Mouse (Mus musculus) MEL (cell line): Measurements from ENCODE around the gene Smc5. TPM values are rescaled to one million over a fixed set of nuclear protein-coding genes. Genes with fewer than 3 reads are reported as not detected.

ENCODE experiments used
- DNase-seq: peaks from one replicate; pipeline ENCODE4 v3.0.0; 2011; ENCODE audit warnings: low read depth, low spot score
- H3K27ac ChIP-seq: 2 replicates; pipeline ENCODE4 v1.5.1; 2012; ENCODE audit warnings: low read depth, mild to moderate bottlenecking, control low read depth, low read length, moderate library complexity; ENCODE audit not compliant: control insufficient read depth
- H3K27me3 ChIP-seq, 2 experiments: fragments of 150-350 bp in 1 of 2; sonication (generic) in 1 of 2; 2 replicates each; pipeline ENCODE4 v1.6.1; 2012; ENCODE audit warnings: low read length in 2 of 2, mild to moderate bottlenecking in 2 of 2, improper control_type of control experiment in 1 of 2, moderate library complexity in 1 of 2; ENCODE audit not compliant: insufficient read depth in 2 of 2, control insufficient read depth in 1 of 2
- H3K36me3 ChIP-seq, 2 experiments: 2 replicates each; pipeline ENCODE4 v1.6.1; 2012 to 2014; ENCODE audit warnings: low read length in 2 of 2, improper control_type of control experiment in 1 of 2, inconsistent platforms in 1 of 2, mild to moderate bottlenecking in 1 of 2; ENCODE audit not compliant: insufficient read depth in 2 of 2, control insufficient read depth in 1 of 2
- H3K4me1 ChIP-seq, 2 experiments: fragments of 150-350 bp in 1 of 2; sonication (generic) in 1 of 2; 2 replicates each; pipeline ENCODE4 v1.6.1; 2012; ENCODE audit warnings: low read length in 2 of 2, improper control_type of control experiment in 1 of 2, mild to moderate bottlenecking in 1 of 2; ENCODE audit not compliant: insufficient read depth in 2 of 2, control insufficient read depth in 1 of 2
- H3K4me3 ChIP-seq, 2 experiments: fragments of 150-350 bp in 1 of 2; sonication (generic) in 1 of 2; 2 replicates each; pipeline ENCODE4 v1.5.1; 2012; ENCODE audit warnings: low read depth in 2 of 2, low read length in 2 of 2, mild to moderate bottlenecking in 2 of 2, moderate library complexity in 2 of 2, control low read depth in 1 of 2, improper control_type of control experiment in 1 of 2; ENCODE audit not compliant: control insufficient read depth in 1 of 2, insufficient read depth in 1 of 2
- H3K79me2 ChIP-seq: 2 replicates; pipeline ENCODE4 v1.6.1; 2012; ENCODE audit warnings: mild to moderate bottlenecking, low read length, moderate library complexity; ENCODE audit not compliant: control insufficient read depth, poor library complexity, insufficient read depth
- H3K9ac ChIP-seq: 2 replicates; pipeline ENCODE4 v1.6.1; 2012; ENCODE audit warnings: low read depth, mild to moderate bottlenecking, control low read depth, low read length, moderate library complexity; ENCODE audit not compliant: control insufficient read depth, poor library complexity, severe bottlenecking
- H3K9me3 ChIP-seq: fragments of 150-350 bp; sonication (generic); replicated peaks from 2 replicates; pipeline ENCODE4 v1.6.1; 2012; ENCODE audit warnings: mild to moderate bottlenecking, low read length, improper control_type of control experiment, moderate library complexity; ENCODE audit not compliant: insufficient read depth
- BHLHE40 ChIP-seq: IDR thresholded peaks from 2 replicates; pipeline ENCODE4 v1.6.1; 2012; ENCODE audit warnings: low read depth, mild to moderate bottlenecking, inconsistent platforms, low read length, improper control_type of control experiment, borderline replicate concordance
- CHD1 ChIP-seq: IDR thresholded peaks from 2 replicates; pipeline ENCODE4 v1.6.1; 2012; ENCODE audit warnings: low read depth, mild to moderate bottlenecking, inconsistent platforms, low read length, improper control_type of control experiment
- CHD2 ChIP-seq: IDR thresholded peaks from 2 replicates; pipeline ENCODE4 v1.6.1; 2011; ENCODE audit warnings: low read length, improper control_type of control experiment
- E2F4 ChIP-seq: IDR thresholded peaks from 2 replicates; pipeline ENCODE4 v1.6.1; 2011; ENCODE audit warnings: low read depth, low read length, improper control_type of control experiment, borderline replicate concordance
- EP300 ChIP-seq, 2 experiments: IDR thresholded peaks; 2 replicates each; pipeline ENCODE4 v1.6.1; 2011; ENCODE audit warnings: improper control_type of control experiment in 2 of 2, low read length in 2 of 2, low read depth in 1 of 2, mild to moderate bottlenecking in 1 of 2
- GABPA ChIP-seq: IDR thresholded peaks from 2 replicates; pipeline ENCODE4 v1.6.1; 2012; ENCODE audit warnings: low read depth, mild to moderate bottlenecking, inconsistent platforms, low read length, improper control_type of control experiment, moderate library complexity
- HCFC1 ChIP-seq: IDR thresholded peaks from 2 replicates; pipeline ENCODE4 v1.6.1; 2012; ENCODE audit warnings: low read depth, mild to moderate bottlenecking, inconsistent platforms, low read length, improper control_type of control experiment, moderate library complexity
- JUND ChIP-seq: IDR thresholded peaks from 2 replicates; pipeline ENCODE4 v1.6.1; 2011; ENCODE audit warnings: low read depth, mild to moderate bottlenecking, improper control_type of control experiment, low read length
- KAT2A ChIP-seq: conservative IDR thresholded peaks from 2 replicates; pipeline ENCODE4 v1.6.1; 2012; ENCODE audit warnings: low read depth, low read length, improper control_type of control experiment, inconsistent platforms
- MAFK ChIP-seq: IDR thresholded peaks from 2 replicates; pipeline ENCODE4 v1.6.1; 2011; ENCODE audit warnings: low read depth, mild to moderate bottlenecking, low read length, improper control_type of control experiment, borderline replicate concordance
- MAX ChIP-seq: IDR thresholded peaks from 2 replicates; pipeline ENCODE4 v1.6.1; 2011; ENCODE audit warnings: low read length, improper control_type of control experiment
- MEF2A ChIP-seq: IDR thresholded peaks from 2 replicates; pipeline ENCODE4 v1.6.1; 2014; ENCODE audit warnings: low read depth, mild to moderate bottlenecking, inconsistent platforms, low read length, improper control_type of control experiment; ENCODE audit not compliant: poor library complexity, insufficient replicate concordance, severe bottlenecking; ENCODE audit errors: extremely low read depth
- MYB ChIP-seq: IDR thresholded peaks from 2 replicates; pipeline ENCODE4 v1.6.1; 2011; ENCODE audit warnings: mild to moderate bottlenecking, low read depth, low read length, improper control_type of control experiment
- RAD21 ChIP-seq: IDR thresholded peaks from 2 replicates; pipeline ENCODE4 v1.6.1; 2011; ENCODE audit warnings: mild to moderate bottlenecking, low read depth, low read length, improper control_type of control experiment
- RCOR1 ChIP-seq: IDR thresholded peaks from 2 replicates; pipeline ENCODE4 v1.6.1; 2012; ENCODE audit warnings: low read depth, mild to moderate bottlenecking, inconsistent platforms, low read length, improper control_type of control experiment
- SIN3A ChIP-seq: IDR thresholded peaks from 2 replicates; pipeline ENCODE4 v1.6.1; 2012; ENCODE audit warnings: low read length, improper control_type of control experiment, inconsistent platforms
- SMC3 ChIP-seq: IDR thresholded peaks from 2 replicates; pipeline ENCODE4 v1.6.1; 2011; ENCODE audit warnings: low read depth, low read length, improper control_type of control experiment
- TBP ChIP-seq: IDR thresholded peaks from 2 replicates; pipeline ENCODE4 v1.8.0; 2011; ENCODE audit warnings: low read depth, low read length, improper control_type of control experiment
- UBTF ChIP-seq: IDR thresholded peaks from 2 replicates; pipeline ENCODE4 v1.6.1; 2012; ENCODE audit warnings: low read depth, mild to moderate bottlenecking, inconsistent platforms, low read length, improper control_type of control experiment, moderate library complexity, borderline replicate concordance; ENCODE audit not compliant: insufficient read depth
- USF2 ChIP-seq, 2 experiments: IDR thresholded peaks; 2 replicates each; pipeline ENCODE4 v1.6.1; 2011 to 2012; ENCODE audit warnings: improper control_type of control experiment in 2 of 2, low read length in 2 of 2, borderline replicate concordance in 1 of 2, inconsistent platforms in 1 of 2, low read depth in 1 of 2, mild to moderate bottlenecking in 1 of 2; ENCODE audit not compliant: insufficient read depth in 1 of 2
- ZC3H11A ChIP-seq: IDR thresholded peaks from 2 replicates; pipeline ENCODE4 v1.6.1; 2012; ENCODE audit warnings: low read depth, mild to moderate bottlenecking, inconsistent platforms, low read length, improper control_type of control experiment
- ZKSCAN1 ChIP-seq: IDR thresholded peaks from 2 replicates; pipeline ENCODE4 v1.6.1; 2012; ENCODE audit warnings: low read depth, mild to moderate bottlenecking, inconsistent platforms, low read length, improper control_type of control experiment, moderate library complexity
- polyA plus RNA-seq, 2 experiments: library from polyadenylated mRNA; stranded (reverse) in 1 of 2; unstranded in 1 of 2; fragments of >175 nt in 1 of 2; fragments of >200 nt in 1 of 2; gene quantifications; 2 replicates each; pipeline versions ENCODE4 v1.2.1 to v1.2.4; 2012; ENCODE audit warnings: low replicate concordance in 2 of 2, low read depth in 1 of 2; ENCODE audit not compliant: insufficient read length in 2 of 2, insufficient read depth in 1 of 2, missing spikeins in 1 of 2
- total RNA-seq: library from RNA; depleted of rRNA; stranded (reverse); fragments of 300-350 nt; gene quantifications from 2 replicates; pipeline ENCODE4 v1.2.3, GENCODE M21; 2012

Smc5 gene
- total and polyA plus RNA-seq, 3 experiments = 29.9 to 77.3 (median 36.8) TPM

- TF ChIP-seq CHD2 (no peak), CHD1 (no peak)
Observed at GRCm38 (mm10) chr19:23171136-23171535, 102.6 kb downstream of the Smc5 start (continued).

- Histone ChIP-seq H3K9ac (no peak overlapping the region), H3K27ac (no peak overlapping the region), H3K4me1 (no peaks in the 10 kb centered on the region), H3K4me3 (no peak overlapping the region), H3K36me3 (no peaks in the 10 kb centered on the region), H3K27me3 (no peaks in the 10 kb centered on the region), H3K79me2 (no peaks in the 10 kb centered on the region), H3K9me3 (no peaks in the 10 kb centered on the region)
- no peak for TF ChIP-seq GABPA
- TF ChIP-seq RAD21 = no peak
- TF ChIP-seq E2F4 = no peak
- TF ChIP-seq SMC3 = no peak
- no peak for TF ChIP-seq JUND
- no peak for DNase-seq
Observed at GRCm38 (mm10) chr19:23170476-23170875, 103.2 kb downstream of the Smc5 start.

- DNase-seq = no peak
- H3K9me3 ChIP-seq = no peaks in the 10 kb centered on the region
- no peak overlapping the region for H3K27ac ChIP-seq
- no peak for TF ChIP-seq RCOR1
- no peak for TF ChIP-seq MAX
- no peak for TF ChIP-seq ZC3H11A
- TF ChIP-seq SMC3 = no peak
- TF ChIP-seq RAD21 = no peak
- no peak for TF ChIP-seq MYB
- no peak for TF ChIP-seq JUND
- TF ChIP-seq MEF2A = no peak
- H3K4me1 ChIP-seq = no peaks in the 10 kb centered on the region
- H3K36me3 ChIP-seq = no peaks in the 10 kb centered on the region
- no peaks in the 10 kb centered on the region for H3K27me3 ChIP-seq
- no peak overlapping the region for H3K4me3 ChIP-seq
- H3K79me2 ChIP-seq = no peaks in the 10 kb centered on the region
- H3K9ac ChIP-seq = no peak overlapping the region
Observed at GRCm38 (mm10) chr19:23169659-23170050, 104.0 kb downstream of the Smc5 start.

- Histone ChIP-seq H3K36me3 (no peaks in the 10 kb centered on the region), H3K79me2 (no peaks in the 10 kb centered on the region), H3K4me3 (no peak overlapping the region), H3K9ac (no peak overlapping the region), H3K27me3 (no peaks in the 10 kb centered on the region), H3K27ac (no peak overlapping the region), H3K4me1 (no peaks in the 10 kb centered on the region), H3K9me3 (no peaks in the 10 kb centered on the region)
- no peak for DNase-seq
- TF ChIP-seq USF2 (IDR thresholded peaks at IDR 0.05; ENCODE audit: borderline replicate concordance in 1 of 2, insufficient read depth in 1 of 2, low read depth in 1 of 2, low read length in 2 of 2) = no peak
- TF ChIP-seq HCFC1 = no peak
- no peak for TF ChIP-seq KAT2A
- no peak for TF ChIP-seq ZKSCAN1
- no peak for TF ChIP-seq EP300 (IDR thresholded peaks at IDR 0.05; ENCODE audit: low read depth in 1 of 2, low read length in 2 of 2)
- no peak for TF ChIP-seq UBTF
- no peak for TF ChIP-seq TBP
- no peak for TF ChIP-seq SMC3
- no peak for TF ChIP-seq MYB
- no peak for TF ChIP-seq BHLHE40
- no peak for TF ChIP-seq MAFK
- no peak for TF ChIP-seq SIN3A
Observed at GRCm38 (mm10) chr19:23168899-23169658, 104.6 kb downstream of the Smc5 start.
